Mouse (Mus musculus): ENCODE measurements around the gene 1600002K03Rik. TPM values are rescaled to one million over a fixed set of nuclear protein-coding genes. Genes with fewer than 3 reads are reported as not detected.

Gene 1600002K03Rik
- polyA plus RNA-seq, 1 experiment from 2014 or later: 9.5 TPM

- no peak overlapping the region for H3K4me2 ChIP-seq
- peaks cover 52% of the 10 kb centered on the region for H3K4me1 ChIP-seq (replicated peaks)
- no peak for ATAC-seq (ENCODE audit: insufficient number of reproducible peaks, insufficient read depth, low FRiP score, low TSS enrichment, low read depth)
- no peak overlapping the region for H3K9ac ChIP-seq (replicated peaks)
- H3K4me3 ChIP-seq (replicated peaks): no peak overlapping the region
- H3K27me3 ChIP-seq: no peaks in the 10 kb centered on the region
- peaks cover 34% of the 10 kb centered on the region for H3K36me3 ChIP-seq
- no peak overlapping the region for H3K27ac ChIP-seq
- H3K9me3 ChIP-seq: no peaks in the 10 kb centered on the region
- 96% methylated on average over 16 of the region's 16 CpGs for WGBS
Observed at GRCm38 (mm10) chr10:80170052-80170451, 2.7 kb upstream of the 1600002K03Rik start.

- Histone ChIP-seq H3K4me1 (replicated peaks) (peaks cover 48% of the 10 kb centered on the region), H3K36me3 (peaks cover 34% of the 10 kb centered on the region), H3K9ac (replicated peaks) (0 out of 2 replicates have a peak overlapping the region, but pooled peaks have one; percentile 19), H3K9me3 (no peaks in the 10 kb centered on the region), H3K4me2 (no peak overlapping the region), H3K4me3 (replicated peaks) (no peak overlapping the region), H3K27ac (no peak overlapping the region), H3K27me3 (no peaks in the 10 kb centered on the region)
- WGBS: 95% methylated on average over 19 of the region's 19 CpGs
- ATAC-seq (ENCODE audit: insufficient number of reproducible peaks, insufficient read depth, low FRiP score, low TSS enrichment, low read depth): no peak
Observed at GRCm38 (mm10) chr10:80170601-80171021, 2.1 kb upstream of the 1600002K03Rik start.

GRCm38 (mm10) chr10:80171252-80171651 lies 1.5 kb upstream of the 1600002K03Rik start:
- H3K36me3 ChIP-seq: peaks cover 34% of the 10 kb centered on the region
- H3K9me3 ChIP-seq: no peaks in the 10 kb centered on the region
- no peaks in the 10 kb centered on the region for H3K27me3 ChIP-seq
- peak overlapping the region; percentile 73; the same call in 1 of the 2 replicates for H3K4me2 ChIP-seq
- ATAC-seq (ENCODE audit: insufficient number of reproducible peaks, insufficient read depth, low FRiP score, low TSS enrichment, low read depth): no peak
- 92% methylated on average over 15 of the region's 15 CpGs for WGBS
- H3K4me3 ChIP-seq (replicated peaks): no peak overlapping the region; the same call in 1 of the 2 replicates
- 0 out of 2 replicates have a peak overlapping the region, but pooled peaks have one; percentile 0 for H3K9ac ChIP-seq (replicated peaks)
- H3K4me1 ChIP-seq (replicated peaks): peaks cover 46% of the 10 kb centered on the region
- H3K27ac ChIP-seq: 0 out of 2 replicates have a peak overlapping the region, but pooled peaks have one; percentile 45

- Histone ChIP-seq H3K9me3 (no peaks in the 10 kb centered on the region), H3K27me3 (no peaks in the 10 kb centered on the region), H3K4me3 (replicated peaks) (peak overlapping the region; percentile 54), H3K9ac (replicated peaks) (peak overlapping the region; percentile 23; the same call in 1 of the 2 replicates), H3K27ac (peak overlapping the region; percentile 74), H3K36me3 (peaks cover 34% of the 10 kb centered on the region), H3K4me1 (replicated peaks) (peaks cover 41% of the 10 kb centered on the region), H3K4me2 (peak overlapping the region; percentile 73)
- 85% methylated on average over 45 of the region's 45 CpGs for WGBS
- ATAC-seq (ENCODE audit: insufficient number of reproducible peaks, insufficient read depth, low FRiP score, low TSS enrichment, low read depth): no peak
Observed at GRCm38 (mm10) chr10:80171760-80172526, 801 bp upstream of the 1600002K03Rik start.

GRCm38 (mm10) chr10:80173358-80173757 lies 614 bp downstream of the 1600002K03Rik start:
- no peak for ATAC-seq (ENCODE audit: insufficient number of reproducible peaks, insufficient read depth, low FRiP score, low TSS enrichment, low read depth)
- Histone ChIP-seq H3K4me1 (replicated peaks) (peaks cover 40% of the 10 kb centered on the region), H3K36me3 (peaks cover 34% of the 10 kb centered on the region), H3K27me3 (no peaks in the 10 kb centered on the region), H3K27ac (peak overlapping the region; percentile 76), H3K4me2 (peak overlapping the region; percentile 73), H3K9ac (replicated peaks) (no peak overlapping the region; the same call in 1 of the 2 replicates), H3K4me3 (replicated peaks) (peak overlapping the region; percentile 54), H3K9me3 (no peaks in the 10 kb centered on the region)
- 17% methylated on average over 11 of the region's 11 CpGs for WGBS

GRCm38 (mm10) chr10:80173955-80174640 lies 1.4 kb downstream of the 1600002K03Rik start:
- Histone ChIP-seq H3K4me2 (no peak overlapping the region), H3K4me1 (replicated peaks) (peaks cover 33% of the 10 kb centered on the region), H3K4me3 (replicated peaks) (no peak overlapping the region), H3K36me3 (peaks cover 34% of the 10 kb centered on the region), H3K9me3 (no peaks in the 10 kb centered on the region), H3K27ac (no peak overlapping the region), H3K9ac (replicated peaks) (no peak overlapping the region), H3K27me3 (no peaks in the 10 kb centered on the region)
- no peak for ATAC-seq (ENCODE audit: insufficient number of reproducible peaks, insufficient read depth, low FRiP score, low TSS enrichment, low read depth)
- 87% methylated on average over 10 of the region's 10 CpGs for WGBS

- H3K9me3 ChIP-seq: no peaks in the 10 kb centered on the region
- no peak overlapping the region for H3K4me3 ChIP-seq (replicated peaks)
- H3K27me3 ChIP-seq: no peaks in the 10 kb centered on the region
- ATAC-seq (ENCODE audit: insufficient number of reproducible peaks, insufficient read depth, low FRiP score, low TSS enrichment, low read depth): no peak
- H3K36me3 ChIP-seq: peaks cover 33% of the 10 kb centered on the region
- H3K4me2 ChIP-seq: no peak overlapping the region
- H3K4me1 ChIP-seq (replicated peaks): peaks cover 29% of the 10 kb centered on the region
- WGBS: 55% methylated on average over 2 of the region's 2 CpGs
- H3K9ac ChIP-seq (replicated peaks): no peak overlapping the region
- no peak overlapping the region for H3K27ac ChIP-seq
Observed at GRCm38 (mm10) chr10:80174705-80175104, 2.0 kb downstream of the 1600002K03Rik start.

- no peak for ATAC-seq (ENCODE audit: insufficient number of reproducible peaks, insufficient read depth, low FRiP score, low TSS enrichment, low read depth)
- WGBS: 22% methylated on average over 4 of the region's 4 CpGs
- Histone ChIP-seq H3K36me3 (peaks cover 23% of the 10 kb centered on the region), H3K9me3 (no peaks in the 10 kb centered on the region), H3K27me3 (no peaks in the 10 kb centered on the region), H3K4me1 (replicated peaks) (peaks cover 28% of the 10 kb centered on the region), H3K4me2 (no peak overlapping the region), H3K4me3 (replicated peaks) (no peak overlapping the region), H3K27ac (no peak overlapping the region), H3K9ac (replicated peaks) (peak overlapping the region; percentile 23; the same call in 1 of the 2 replicates)
Observed at GRCm38 (mm10) chr10:80175536-80176269, 3.0 kb downstream of the 1600002K03Rik start.

- ATAC-seq (ENCODE audit: insufficient number of reproducible peaks, insufficient read depth, low FRiP score, low TSS enrichment, low read depth): no peak
- H3K9me3 ChIP-seq: no peaks in the 10 kb centered on the region
- peaks cover 16% of the 10 kb centered on the region for H3K36me3 ChIP-seq
- H3K27me3 ChIP-seq: no peaks in the 10 kb centered on the region
- H3K9ac ChIP-seq (replicated peaks): peak overlapping the region; percentile 23; the same call in 1 of the 2 replicates
- 80% methylated on average over 5 of the region's 5 CpGs for WGBS
- no peak overlapping the region for H3K4me2 ChIP-seq
- H3K27ac ChIP-seq: no peak overlapping the region
- peaks cover 35% of the 10 kb centered on the region for H3K4me1 ChIP-seq (replicated peaks)
- H3K4me3 ChIP-seq (replicated peaks): no peak overlapping the region
Observed at GRCm38 (mm10) chr10:80176270-80176834, 3.6 kb downstream of the 1600002K03Rik start.

GRCm38 (mm10) chr10:80177441-80178279 lies 4.9 kb downstream of the 1600002K03Rik start:
- Histone ChIP-seq H3K27ac (no peak overlapping the region), H3K4me1 (replicated peaks) (peaks cover 31% of the 10 kb centered on the region), H3K9ac (replicated peaks) (no peak overlapping the region), H3K9me3 (no peaks in the 10 kb centered on the region), H3K27me3 (no peaks in the 10 kb centered on the region), H3K36me3 (peaks cover 13% of the 10 kb centered on the region), H3K4me2 (no peak overlapping the region), H3K4me3 (replicated peaks) (no peak overlapping the region)
- WGBS: 74% methylated on average over 7 of the region's 7 CpGs
- ATAC-seq (ENCODE audit: insufficient number of reproducible peaks, insufficient read depth, low FRiP score, low TSS enrichment, low read depth): no peak

All from limb, embryonic 12.5 days (tissue).